Mouse (Mus musculus) retina, embryonic 14.5 days (tissue): ENCODE measurements at regions not wholly inside any gene's neighbourhood (a gene's known extent, or its start where the extent isn't known, plus 50 kb on each side); places are given as distances from the start of the nearest gene placed in this dataset.
A peak's percentile ranks its signal among the peaks of the same experiment; 100 is the strongest.

Experiments
- DNase-seq: peaks from one replicate; pipeline ENCODE4 v3.0.0-alpha.2; 2015; ENCODE audit warnings: low spot score

DNA sequence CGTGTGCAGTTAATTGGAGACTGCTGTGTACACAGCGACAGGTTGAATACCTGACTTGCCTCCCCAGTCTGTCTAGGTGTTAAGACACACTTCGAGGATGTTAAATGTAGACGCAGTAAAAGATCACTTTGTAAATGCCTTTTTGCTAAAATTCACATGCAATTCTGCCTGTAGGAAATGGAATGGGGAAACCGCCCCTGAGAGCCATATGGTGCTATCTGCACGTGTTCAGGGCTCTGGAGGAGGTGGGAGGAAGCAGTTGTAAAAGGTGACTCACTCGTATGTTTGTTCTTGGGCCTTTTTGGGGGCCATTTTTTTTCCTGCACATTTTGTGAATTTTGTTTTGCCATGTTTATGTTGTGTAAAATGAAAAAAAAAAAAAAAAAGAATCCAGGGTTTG lies 159.6 kb upstream of the Gjb5 start:
- no peak for DNase-seq

DNA sequence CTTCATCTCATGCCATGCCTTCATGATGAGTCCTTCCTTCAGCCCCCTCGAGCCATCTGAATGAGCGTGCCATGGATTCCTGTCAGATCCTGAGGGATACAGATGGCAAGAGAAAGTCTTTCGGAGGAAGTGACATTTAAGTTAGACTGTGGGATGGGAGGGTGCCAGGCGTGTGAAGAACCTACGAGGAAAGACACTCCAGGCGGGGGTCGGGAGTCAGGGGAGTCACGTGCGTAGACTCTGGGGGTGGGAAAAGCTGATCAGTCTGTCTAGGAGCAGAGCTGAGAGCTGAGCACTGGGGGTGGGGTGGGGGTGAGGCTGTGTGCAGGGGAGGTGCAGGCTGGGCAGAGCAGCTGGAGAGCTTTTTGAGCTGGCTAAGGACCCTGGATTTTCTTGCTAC lies 152.0 kb upstream of the Gjb5 start:
- DNase-seq: no peak

DNA sequence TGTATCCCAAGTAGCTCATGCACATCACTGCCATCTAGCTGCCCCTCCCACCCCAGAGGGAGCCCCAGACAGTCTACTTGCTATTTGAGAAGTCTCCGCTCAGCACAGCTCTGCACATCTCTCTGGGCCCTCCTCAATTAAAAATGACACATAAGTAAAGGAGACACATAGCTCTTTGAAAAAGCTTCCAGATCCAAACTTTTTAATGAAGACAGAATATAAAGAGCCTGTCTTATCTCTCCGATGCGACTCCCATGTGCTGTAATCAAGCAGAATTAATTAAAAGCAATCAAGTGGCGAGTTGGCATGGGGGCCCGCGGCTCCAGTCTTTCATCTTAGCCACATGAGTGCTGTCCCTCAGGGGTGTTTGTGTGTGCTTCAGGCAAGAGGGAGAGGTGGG lies 144.6 kb upstream of the Gjb5 start:
- DNase-seq: peak; percentile 38

DNA sequence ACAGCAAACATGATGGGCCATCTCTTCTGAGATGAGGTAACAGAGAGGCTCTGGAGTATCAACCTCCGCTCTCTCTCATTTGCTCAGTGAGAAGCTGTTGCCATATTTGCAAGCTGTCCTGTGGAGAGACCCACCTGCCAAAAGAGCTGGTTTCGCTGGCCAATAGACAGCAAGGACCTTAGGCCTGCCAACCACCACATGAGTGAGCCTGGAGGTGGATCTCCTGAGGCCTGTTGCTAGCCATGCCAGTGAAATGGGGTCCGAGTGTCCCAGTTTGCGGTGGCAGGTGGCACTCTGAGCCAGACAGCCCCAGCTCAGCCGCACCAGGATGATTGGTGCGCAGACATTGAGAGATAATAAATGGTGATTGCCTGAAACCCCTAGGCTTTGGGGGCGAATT lies 143.9 kb upstream of the Gjb5 start:
- no peak for DNase-seq

DNA sequence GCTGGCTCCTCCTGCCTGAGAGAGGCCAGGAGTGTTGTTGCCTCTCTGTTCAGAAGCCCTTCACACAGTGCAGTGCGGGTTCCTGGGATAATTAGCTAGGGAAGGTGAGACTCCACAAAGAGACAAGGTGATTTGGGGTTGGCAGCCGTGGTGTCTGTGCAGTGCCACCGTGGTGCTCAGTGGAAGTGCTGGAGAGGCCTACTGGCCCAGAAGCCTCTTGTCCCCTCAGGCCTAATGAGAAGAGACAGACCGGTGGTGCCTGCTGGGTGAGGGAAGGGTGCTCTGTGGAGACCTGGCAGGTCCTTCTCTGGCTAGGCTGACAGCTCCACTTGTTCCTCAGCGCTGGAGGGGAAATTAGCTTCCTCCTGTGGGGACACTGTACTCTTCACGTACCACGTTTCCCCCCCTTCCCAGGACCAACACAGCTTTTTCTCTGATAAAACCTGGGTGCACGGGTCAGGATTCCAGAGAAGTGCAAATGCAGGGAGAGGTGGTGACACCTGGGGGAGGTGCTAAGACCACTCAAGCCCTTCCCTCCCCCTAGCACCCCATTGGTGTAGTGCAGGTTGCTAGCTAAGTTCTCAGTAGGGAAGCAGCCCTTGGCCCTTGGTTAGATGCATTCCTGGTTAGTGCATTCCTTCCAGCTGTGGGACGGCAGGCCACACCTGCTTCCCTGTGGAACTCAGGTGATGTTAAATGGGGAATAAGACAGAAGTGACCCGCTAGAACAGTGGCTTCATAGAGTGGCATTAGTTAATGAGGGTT lies 129.2 kb upstream of the Gjb5 start:
- no peak for DNase-seq

DNA sequence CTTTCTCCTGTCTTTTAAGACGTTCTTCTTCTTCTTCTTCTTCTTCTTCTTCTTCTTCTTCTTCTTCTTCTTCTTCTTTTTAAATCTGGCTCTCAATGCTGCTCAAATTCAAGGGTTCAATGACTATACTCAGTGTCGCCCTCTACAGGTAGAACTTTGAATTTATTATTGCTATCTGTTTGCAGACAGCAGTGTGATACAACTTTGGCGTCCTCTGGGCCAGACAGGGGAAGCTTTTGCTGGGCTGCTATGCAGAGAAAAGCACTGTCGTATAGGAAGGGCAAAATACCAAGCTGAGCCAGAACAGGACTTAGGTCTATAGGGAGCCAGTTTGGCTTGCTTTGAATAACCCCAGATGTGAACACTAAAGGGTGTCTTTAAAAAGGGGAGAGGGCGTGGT lies 127.3 kb upstream of the Gjb5 start:
- DNase-seq: peak; percentile 29

DNA sequence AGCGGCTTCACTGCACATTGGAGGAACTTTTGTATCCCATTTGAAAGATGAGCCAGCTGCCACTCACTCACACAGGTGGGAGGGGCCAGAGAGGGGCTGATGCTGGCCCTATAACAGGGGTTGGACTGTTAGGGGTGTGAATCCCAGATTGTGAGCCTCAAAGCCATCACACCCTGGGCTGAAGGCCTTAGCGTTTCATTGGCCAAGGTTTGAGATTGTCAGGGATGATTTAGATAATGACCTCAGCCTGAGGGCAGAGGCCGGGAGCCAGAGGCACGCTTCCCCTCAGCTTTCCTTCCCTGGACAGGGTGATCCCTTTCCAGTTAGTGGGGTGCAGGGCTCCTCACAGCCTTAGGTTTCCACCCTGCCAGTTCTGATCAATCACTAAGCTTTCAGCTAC lies 124.5 kb upstream of the Gjb5 start:
- peak; percentile 66 for DNase-seq

DNA sequence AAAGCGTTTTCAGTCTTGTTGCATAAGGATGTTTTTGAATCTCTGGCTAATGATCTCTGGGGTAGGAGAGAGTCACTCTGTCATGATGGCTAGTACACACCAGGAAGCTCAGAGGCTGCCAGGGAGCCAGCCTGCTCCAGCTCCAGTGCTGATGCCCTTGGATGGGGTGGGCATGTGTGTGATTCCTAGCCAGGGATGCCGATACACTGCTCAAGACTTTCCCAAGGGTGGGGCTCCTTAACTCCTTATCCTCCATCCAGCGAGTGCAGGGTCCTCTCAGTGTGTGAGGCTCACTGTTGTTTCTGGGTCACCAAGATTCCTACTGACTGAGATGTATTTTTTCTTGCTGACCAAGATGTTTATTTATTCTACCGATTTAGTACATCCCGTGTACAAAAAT lies 122.4 kb upstream of the Gjb5 start:
- DNase-seq: peak; percentile 20

DNA sequence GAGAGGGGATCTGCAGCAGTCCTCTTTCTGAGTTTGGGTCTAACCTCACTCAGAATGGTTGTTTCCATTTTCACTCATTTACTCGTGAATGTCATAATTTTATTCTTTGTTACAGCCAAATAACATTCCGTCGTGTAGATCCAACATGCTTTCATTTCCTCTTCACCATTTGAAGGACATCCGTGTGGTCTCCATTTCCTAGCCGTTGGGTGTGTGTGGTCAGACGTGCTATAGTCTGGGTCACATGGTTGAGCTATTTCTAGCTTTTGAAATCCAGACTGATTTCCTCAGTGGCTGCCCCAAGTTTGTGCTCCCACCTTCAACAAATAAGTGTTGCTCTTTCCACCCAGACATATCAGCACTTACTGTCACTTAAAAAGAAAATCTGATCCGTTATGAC lies 111.9 kb upstream of the Gjb5 start:
- no peak for DNase-seq

DNA sequence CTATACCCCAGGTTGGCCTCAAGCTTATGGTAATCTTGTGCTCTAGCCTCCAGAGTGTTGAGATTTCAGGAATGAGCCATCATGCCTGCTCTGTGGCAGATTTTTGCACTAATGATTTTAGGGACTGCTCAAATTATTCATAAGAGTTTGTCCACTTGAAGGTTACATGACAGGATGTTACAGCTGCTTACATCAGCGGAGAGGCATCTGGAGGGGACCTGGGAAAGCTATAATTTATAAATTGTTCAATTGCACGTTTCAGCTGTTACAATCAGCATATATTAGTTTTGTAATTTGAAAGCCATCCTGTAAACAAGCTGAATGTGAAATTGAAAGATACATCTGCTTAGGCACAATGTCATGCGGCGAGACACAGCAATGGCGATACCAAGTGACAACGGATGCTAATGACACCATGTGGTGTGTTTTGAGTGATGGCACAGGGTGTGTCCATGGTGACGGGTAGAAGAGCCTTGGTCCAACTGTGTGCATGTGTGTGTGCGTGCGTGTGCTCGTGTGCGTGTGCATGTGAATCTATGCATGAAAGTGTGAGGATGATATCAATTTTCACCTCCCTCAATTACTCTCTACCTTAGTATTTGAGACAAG lies 96.6 kb upstream of the Gjb5 start:
- no peak for DNase-seq

DNA sequence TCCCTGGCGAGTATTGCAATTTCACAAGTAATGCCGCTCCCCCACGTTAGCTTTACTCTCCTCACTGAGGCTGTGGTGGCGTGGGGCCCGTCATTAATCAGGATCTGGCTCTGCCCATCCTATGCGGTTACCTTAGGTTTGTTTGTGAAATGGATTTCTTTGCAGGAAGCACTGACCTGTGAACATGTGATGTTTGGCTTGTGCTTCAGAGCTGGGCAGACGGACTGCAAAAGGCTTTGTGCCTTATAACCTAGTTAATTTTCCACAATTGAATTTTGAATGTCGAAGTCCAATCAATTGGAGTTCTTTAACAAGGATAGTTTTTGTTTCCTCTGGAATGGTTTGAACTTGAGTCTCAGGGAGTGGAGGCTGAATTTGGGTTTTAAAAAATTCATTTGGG lies 94.1 kb upstream of the Gjb5 start:
- DNase-seq: no peak

DNA sequence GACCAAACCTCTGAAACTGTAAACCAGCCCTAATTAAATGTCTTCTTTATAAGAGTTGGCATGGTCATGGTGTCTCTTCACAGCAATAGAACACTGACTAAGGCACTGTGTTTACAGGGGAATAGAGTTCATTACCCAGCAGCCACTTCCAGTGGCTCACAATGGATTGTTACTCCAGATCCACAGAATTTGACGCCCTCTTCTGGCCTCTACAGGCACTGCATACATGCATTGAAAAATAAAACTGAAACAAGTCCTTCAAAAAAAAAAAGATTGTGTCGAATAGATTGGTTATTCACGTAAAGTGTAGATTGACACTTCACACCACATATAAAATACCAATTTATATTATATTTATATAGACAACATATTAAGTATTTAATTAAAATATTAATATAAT lies 87.3 kb upstream of the Gjb5 start:
- no peak for DNase-seq

DNA sequence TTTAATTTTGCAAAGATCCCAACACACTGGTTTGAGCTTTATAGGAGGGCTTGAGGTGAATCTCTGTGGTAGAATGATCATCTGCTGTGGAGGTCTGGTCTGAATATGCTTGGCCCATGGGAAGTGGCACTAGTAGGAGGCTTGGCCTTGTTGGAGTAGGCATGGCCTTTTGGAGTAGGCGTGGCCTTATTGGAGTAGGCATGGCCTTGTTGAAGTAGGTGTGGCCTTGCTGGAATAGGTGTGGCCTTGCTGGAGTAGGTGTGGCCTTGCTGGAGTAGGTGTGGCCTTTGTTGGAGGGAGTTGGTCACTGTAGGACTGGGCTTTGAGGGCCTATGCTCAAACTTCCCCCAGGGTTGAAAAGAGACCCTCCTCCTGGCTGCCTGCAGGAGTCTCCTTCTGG lies 86.1 kb upstream of the Gjb5 start:
- no peak for DNase-seq

DNA sequence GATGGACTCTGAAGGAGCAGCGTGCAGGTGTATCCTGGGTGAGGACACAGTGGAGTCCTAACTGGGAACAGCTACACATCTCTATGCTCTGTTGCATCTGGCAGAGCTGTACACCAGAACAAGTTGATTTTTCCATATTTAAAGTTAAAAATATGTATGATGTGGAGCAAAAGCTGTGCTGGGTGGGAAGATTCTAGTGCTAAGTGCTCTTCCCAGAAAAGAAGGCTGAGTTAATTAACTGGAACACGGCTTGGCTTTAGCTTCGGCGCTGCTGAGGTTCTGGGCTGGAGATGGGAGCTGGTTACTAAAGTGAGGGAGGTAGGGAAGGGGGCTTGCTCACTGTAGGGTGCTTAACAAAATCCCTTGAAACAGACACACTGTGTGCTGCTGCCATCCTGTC lies 84.0 kb upstream of the Gjb5 start:
- DNase-seq: no peak

DNA sequence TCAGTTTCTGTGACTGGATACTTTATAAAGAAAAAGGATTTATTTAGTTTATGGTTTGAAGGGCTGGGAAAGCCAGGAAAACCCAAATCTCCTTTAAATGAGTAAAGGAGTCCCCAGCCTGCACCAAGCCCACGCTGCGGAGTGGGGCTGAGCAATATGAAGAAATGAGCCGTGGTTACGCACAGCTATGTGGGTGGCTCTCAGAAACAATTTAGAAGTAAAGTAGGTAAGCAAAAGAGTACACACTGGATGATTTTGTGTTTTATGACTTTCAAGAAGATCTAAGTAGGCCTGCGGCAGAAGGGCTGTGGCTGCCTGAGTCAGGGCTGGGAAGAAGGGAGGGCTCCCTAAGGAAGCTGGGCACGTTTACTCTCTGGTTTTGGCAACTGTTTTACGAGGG lies 82.6 kb upstream of the Gjb5 start:
- no peak for DNase-seq

DNA sequence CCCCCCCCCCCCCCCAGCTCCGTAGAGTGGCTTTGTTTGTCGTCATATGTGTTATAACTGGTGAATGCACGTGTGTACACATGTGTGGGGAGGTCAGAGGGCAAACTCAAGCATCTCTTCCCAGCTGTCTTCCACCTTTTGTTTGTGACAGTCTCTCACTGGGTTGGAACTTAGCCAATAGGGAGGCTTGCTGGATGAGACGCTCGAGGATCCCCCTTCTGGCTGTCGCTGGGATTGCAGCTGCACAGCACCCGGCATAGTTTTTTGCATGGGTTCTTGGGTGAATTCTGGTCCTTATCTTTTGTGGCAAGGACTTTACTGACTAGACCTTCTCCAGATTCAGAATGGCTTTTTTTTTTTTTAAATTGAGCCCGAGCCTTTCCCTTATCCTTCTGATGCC lies 77.1 kb upstream of the Gjb5 start:
- DNase-seq: peak; percentile 60

DNA sequence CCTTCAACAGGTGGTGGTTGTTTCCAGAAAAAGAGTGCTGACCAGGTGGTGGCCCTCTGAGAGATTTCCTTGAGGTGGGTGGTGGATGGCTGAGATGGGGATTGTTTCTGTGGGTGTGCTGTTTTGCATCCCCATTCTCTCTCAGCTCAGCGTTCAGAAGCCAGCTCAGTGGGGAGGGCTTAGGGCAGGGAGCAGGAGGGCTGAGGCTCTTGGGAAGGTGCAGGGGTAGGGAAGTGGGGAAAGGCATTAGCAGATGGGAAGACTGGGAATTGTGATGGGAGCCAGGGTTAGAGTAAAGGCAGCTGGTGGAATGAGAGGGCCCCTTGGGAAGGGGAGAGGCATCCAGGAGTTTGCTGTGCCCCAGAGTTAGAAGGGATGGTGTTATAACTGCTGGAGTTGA lies 72.3 kb upstream of the Gjb5 start:
- DNase-seq: no peak

DNA sequence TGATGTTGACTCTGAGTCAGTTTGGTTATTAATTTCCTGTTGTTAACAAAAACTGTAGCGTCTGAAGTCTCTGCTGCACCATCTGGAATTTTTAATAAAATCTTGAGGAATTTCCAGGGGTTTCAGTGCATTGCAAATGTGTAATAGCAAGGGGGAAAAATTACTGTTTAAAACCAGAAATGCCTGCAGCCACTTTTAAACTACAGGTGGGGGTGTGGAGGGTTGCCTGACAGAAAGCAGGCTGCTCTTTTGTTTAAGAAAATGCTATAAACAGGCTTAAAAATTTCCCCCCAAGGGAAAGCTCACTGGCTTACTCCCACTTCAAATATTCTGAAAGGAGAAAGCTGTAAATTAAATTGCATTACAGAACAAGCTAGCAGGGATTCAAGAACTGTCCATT lies 71.8 kb upstream of the Gjb5 start:
- DNase-seq: no peak

DNA sequence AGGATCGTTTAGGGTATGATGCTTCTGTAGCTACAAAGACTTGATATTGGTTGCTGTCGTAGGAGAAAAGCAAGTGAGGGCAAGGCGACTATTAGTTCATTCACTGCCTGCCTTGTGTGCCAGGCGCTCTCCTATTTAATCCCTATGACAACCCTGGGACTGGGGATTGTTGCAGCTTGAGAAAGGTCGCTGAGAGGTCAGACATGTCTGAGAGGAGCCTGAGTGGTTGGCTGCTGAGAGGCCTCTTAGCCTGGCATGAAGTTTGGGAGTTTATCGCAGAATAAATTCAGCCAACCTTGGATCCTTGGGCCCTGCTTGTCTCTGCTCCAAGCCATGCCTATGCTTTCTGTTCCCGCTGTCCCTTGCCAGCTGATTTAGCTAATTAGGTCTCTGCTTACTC lies 65.9 kb upstream of the Gjb5 start:
- DNase-seq: no peak

DNA sequence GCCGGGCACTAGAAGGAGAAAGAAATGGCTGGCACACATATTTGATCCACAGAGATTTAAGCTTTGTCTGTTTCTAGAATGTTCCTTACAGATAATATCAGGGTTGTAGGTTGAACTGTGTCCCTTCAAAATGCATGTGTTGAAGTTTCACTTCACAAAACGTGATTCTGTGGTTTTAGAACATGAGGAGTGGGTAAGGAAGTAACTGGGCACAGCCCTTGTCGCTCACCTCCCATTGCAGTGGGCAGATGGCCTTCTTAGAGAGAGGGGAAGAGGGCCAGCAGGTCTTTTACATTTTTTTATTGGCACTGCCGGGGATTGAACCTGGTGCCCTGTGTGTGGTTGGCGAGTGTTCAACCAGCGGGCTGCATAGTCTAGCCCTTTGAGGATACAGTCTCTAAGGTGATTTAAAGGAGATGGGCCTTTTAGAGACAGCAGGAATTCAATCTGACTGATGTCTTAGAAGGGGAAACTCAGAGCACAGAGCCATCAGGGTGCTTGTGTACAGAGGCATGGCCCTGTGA lies 64.0 kb upstream of the Gjb5 start:
- DNase-seq: no peak

DNA sequence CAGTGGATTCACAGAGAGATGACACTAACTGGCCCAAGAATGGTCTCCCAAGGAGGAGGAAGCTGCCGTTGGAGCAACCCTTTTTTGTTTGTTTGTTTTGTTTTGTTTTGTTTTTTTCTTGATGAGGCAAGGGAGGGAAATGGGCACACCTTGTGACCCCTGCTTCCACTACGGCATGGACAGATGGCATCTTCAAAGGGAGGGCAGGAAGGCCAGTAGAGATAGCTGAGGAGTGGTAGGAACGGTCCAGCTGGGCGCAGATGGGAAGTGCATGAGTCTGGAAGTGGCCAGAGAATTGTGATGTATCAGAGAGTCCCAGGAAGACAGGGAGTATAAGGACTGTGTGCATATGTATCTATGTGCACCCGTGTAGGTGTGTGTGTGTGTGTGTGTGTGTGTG lies 63.1 kb upstream of the Gjb5 start:
- no peak for DNase-seq

DNA sequence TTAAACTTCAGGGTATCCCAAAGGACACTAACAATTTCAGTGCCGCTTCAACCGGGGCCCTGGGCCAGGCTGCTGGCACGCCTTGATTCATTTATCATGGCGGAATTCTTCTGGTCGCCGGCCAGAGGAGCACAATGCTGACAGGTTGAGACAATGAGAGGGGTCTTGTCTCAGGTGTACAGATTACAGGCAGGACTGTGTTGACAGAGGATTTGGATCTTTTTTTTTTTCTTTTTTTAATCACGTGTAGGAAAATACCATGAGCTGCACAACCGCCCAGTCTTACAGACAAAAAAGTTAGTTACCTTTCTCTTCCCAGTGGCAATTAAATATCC lies 61.8 kb upstream of the Gjb5 start:
- no peak for DNase-seq

DNA sequence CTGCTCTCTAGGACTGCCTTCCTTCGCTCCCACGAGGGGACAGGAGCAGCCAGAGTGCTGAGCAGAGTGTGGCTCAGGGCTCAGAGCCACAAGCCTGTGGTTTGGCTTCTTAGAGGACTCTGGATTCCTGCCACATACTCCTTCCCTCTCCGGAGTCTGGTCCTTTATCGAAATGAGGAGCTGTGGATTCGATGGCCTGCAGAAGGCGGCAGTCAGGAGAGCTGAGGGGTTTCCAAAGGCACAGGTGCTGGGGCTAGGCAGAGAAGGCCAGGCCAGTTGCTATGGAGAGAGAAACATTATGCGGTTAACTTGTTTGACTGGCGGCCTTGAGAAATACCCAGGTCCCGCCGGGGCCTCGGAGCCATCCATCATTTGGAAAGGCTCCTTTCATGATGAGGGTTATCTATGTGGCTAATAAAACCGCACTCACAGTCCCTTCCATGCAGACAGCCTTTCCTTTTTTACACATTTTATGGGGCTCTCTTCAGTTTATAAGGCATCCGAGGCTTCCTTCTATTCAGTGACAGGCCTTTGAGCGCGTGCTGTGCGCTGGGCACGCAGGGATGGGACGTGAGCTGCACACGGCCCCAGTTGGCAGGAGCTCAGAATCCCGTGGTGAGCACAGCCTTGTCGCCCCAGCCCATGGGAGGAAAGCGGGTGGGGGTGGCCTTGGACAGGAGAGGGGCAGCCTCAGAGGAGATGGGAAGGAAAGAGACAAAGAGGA lies 61.2 kb upstream of the Gjb5 start:
- no peak for DNase-seq

DNA sequence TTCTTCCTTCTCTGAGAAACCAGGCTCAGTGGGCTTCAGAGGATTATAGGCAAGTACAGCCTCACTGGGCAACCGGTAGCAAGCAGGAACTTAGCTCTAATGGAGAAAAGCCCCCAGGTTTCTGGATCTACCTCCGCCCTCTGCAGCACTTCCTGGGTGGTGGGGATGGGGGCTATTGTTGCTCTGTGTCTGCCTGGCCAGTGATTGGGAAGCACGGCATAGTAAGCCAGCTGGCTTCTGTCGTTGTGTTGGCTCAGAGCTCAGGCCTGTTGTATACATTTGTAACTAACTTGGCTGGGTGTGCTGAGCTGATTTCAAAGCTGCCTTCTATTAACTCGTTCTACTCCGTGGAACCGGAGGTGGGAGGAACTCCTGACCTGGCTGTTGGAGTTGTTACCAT lies 58.9 kb upstream of the Gjb5 start:
- no peak for DNase-seq
